Mouse (Mus musculus) brain, embryonic 14.5 days (tissue): ENCODE measurements around the gene Mylk.

Experiments
- CTCF ChIP-seq: fragments of 200-500 bp; IDR thresholded peaks from 2 replicates; pipeline ENCODE4 v1.5.1; 2012; ENCODE audit warnings: inconsistent platforms, mild to moderate bottlenecking, moderate library complexity, borderline replicate concordance; ENCODE audit not compliant: insufficient read depth, insufficient read length; ENCODE audit errors: extremely low read depth
- POLR2A ChIP-seq: fragments of 200-500 bp; IDR thresholded peaks from 2 replicates; pipeline ENCODE4 v1.6.1; 2012; ENCODE audit warnings: mild to moderate bottlenecking, inconsistent platforms, borderline replicate concordance; ENCODE audit not compliant: poor library complexity, insufficient read depth, insufficient read length, severe bottlenecking; ENCODE audit errors: extremely low read depth

- no peak for TF ChIP-seq POLR2A
- no peak for TF ChIP-seq CTCF
Measured at GRCm38 (mm10) chr16:34931306-34931705, 186.3 kb downstream of the Mylk start.
